Mouse (Mus musculus) midbrain, embryonic 12.5 days (tissue): ENCODE data around the gene Ascl1. TPM values are rescaled to one million over a fixed set of nuclear protein-coding genes. Genes with fewer than 3 reads are reported as not detected.

Experiments
- ATAC-seq: fragments of 200-750 bp; cut with Nextera tagmentation; 2 replicates; pipeline ENCODE4 v1.8.0; 2017; ENCODE audit warnings: low read depth, moderate TSS enrichment, moderate library complexity; ENCODE audit not compliant: low FRiP score
- H3K27ac ChIP-seq: fragments of 300-500 bp; sonication (generic); replicated peaks from 2 replicates; pipeline ENCODE4 v1.5.1; 2016; ENCODE audit warnings: mild to moderate bottlenecking
- H3K27me3 ChIP-seq: fragments of 300-500 bp; sonication (generic); 2 replicates; pipeline ENCODE4 v1.6.1; 2016; ENCODE audit warnings: mild to moderate bottlenecking
- H3K36me3 ChIP-seq: fragments of 300-500 bp; sonication (generic); 2 replicates; pipeline ENCODE4 v1.6.1; 2016
- H3K4me1 ChIP-seq: fragments of 300-500 bp; sonication (generic); 2 replicates; pipeline ENCODE4 v1.6.1; 2016
- H3K4me2 ChIP-seq: fragments of 300-500 bp; sonication (generic); replicated peaks from 2 replicates; pipeline ENCODE4 v1.6.1; 2016; ENCODE audit warnings: mild to moderate bottlenecking, moderate library complexity
- H3K4me3 ChIP-seq: fragments of 300-500 bp; sonication (generic); 2 replicates; pipeline ENCODE4 v1.5.1; 2016; ENCODE audit warnings: mild to moderate bottlenecking
- H3K9ac ChIP-seq: fragments of 300-500 bp; sonication (generic); replicated peaks from 2 replicates; pipeline ENCODE4 v1.6.1; 2016; ENCODE audit warnings: mild to moderate bottlenecking, moderate library complexity
- H3K9me3 ChIP-seq: fragments of 300-500 bp; sonication (generic); 2 replicates; pipeline ENCODE4 v1.6.1; 2016; ENCODE audit warnings: mild to moderate bottlenecking
- WGBS: fragments of 180-500 bp; shearing (Covaris S2); methylation state at CpG from one replicate; pipeline ENCODE4 v1.1.7; 2016; 5-methylcytosine and 5-hydroxymethylcytosine counted together
- polyA plus RNA-seq: library from polyadenylated mRNA; unstranded; fragments of >200 nt; fragmentation: Nextera tagmentation; extraction: Ambion mirVana; gene quantifications from 2 replicates; pipeline ENCODE4 v1.2.1, GENCODE M21; 2016

The Ascl1 gene
- 113 and 124 TPM in 2 replicates for polyA plus RNA-seq

GRCm38 (mm10) chr10:87493576-87493975, at the start of gene Ascl1:
Gene Ascl1 (minus strand): TSS chr10:87493660.
- H3K4me3 ChIP-seq: peak within 1 kb of the TSS; percentile 94
- H3K27ac ChIP-seq: peak within 1 kb of the TSS; percentile 98
- H3K4me2 ChIP-seq: peak within 1 kb of the TSS; percentile 62
- WGBS: under 1% methylated on average over 30 of the region's 34 CpGs
- H3K27me3 ChIP-seq: peaks cover 34% of the 10 kb centered on the region
- no peaks in the 10 kb centered on the region; the same call in 1 of the 2 replicates for H3K9me3 ChIP-seq
- peak within 1 kb of the TSS; percentile 98 for H3K9ac ChIP-seq
- peaks cover 41% of the 10 kb centered on the region for H3K4me1 ChIP-seq
- peak; percentile 63 for ATAC-seq
- no peaks in the 10 kb centered on the region for H3K36me3 ChIP-seq

- WGBS: 92% methylated on average over 1 of the region's 1 CpGs
- Histone ChIP-seq H3K9me3 (no peaks in the 10 kb centered on the region), H3K4me1 (no peaks in the 10 kb centered on the region), H3K4me3 (no peak overlapping the region), H3K9ac (no peak overlapping the region), H3K4me2 (no peak overlapping the region), H3K27me3 (no peaks in the 10 kb centered on the region), H3K27ac (no peak overlapping the region), H3K36me3 (no peaks in the 10 kb centered on the region)
- no peak for ATAC-seq
Observed at GRCm38 (mm10) chr10:87534172-87534571, 40.7 kb upstream of the Ascl1 start.

- Histone ChIP-seq H3K4me2 (no peak within 1 kb of the TSS), H3K9ac (no peak within 1 kb of the TSS), H3K36me3 (no peaks in the 10 kb centered on the region), H3K9me3 (no peaks in the 10 kb centered on the region), H3K4me1 (no peaks in the 10 kb centered on the region), H3K4me3 (no peak within 1 kb of the TSS), H3K27me3 (no peaks in the 10 kb centered on the region), H3K27ac (no peak within 1 kb of the TSS)
- no peak for ATAC-seq
- 89% methylated on average over 5 of the region's 5 CpGs for WGBS
Observed at GRCm38 (mm10) chr10:87521646-87522045, 28.2 kb upstream of the Ascl1 start, which contains the start of gene Pah. Gene Pah (plus strand): TSS chr10:87521795.

- Histone ChIP-seq H3K4me1 (no peaks in the 10 kb centered on the region), H3K27ac (no peak overlapping the region), H3K9me3 (no peaks in the 10 kb centered on the region), H3K9ac (no peak overlapping the region), H3K4me3 (no peak overlapping the region), H3K36me3 (no peaks in the 10 kb centered on the region), H3K27me3 (no peaks in the 10 kb centered on the region), H3K4me2 (no peak overlapping the region)
- WGBS: 86% methylated on average over 4 of the region's 4 CpGs
- ATAC-seq: no peak
Observed at GRCm38 (mm10) chr10:87520401-87521116, 27.1 kb upstream of the Ascl1 start.

- no peak overlapping the region for H3K4me2 ChIP-seq
- H3K9me3 ChIP-seq: no peaks in the 10 kb centered on the region
- H3K36me3 ChIP-seq: no peaks in the 10 kb centered on the region
- H3K4me3 ChIP-seq: no peak overlapping the region
- no peaks in the 10 kb centered on the region for H3K27me3 ChIP-seq
- H3K4me1 ChIP-seq: no peaks in the 10 kb centered on the region
- 85% methylated on average over 2 of the region's 2 CpGs for WGBS
- no peak for ATAC-seq
- H3K27ac ChIP-seq: no peak overlapping the region
- H3K9ac ChIP-seq: no peak overlapping the region
Observed at GRCm38 (mm10) chr10:87518585-87518984, 25.1 kb upstream of the Ascl1 start.

GRCm38 (mm10) chr10:87513052-87513451, 19.6 kb upstream of the Ascl1 start:
- Histone ChIP-seq H3K4me1 (no peaks in the 10 kb centered on the region), H3K4me2 (no peak overlapping the region), H3K27ac (no peak overlapping the region), H3K27me3 (no peaks in the 10 kb centered on the region), H3K9me3 (no peaks in the 10 kb centered on the region), H3K9ac (no peak overlapping the region), H3K36me3 (no peaks in the 10 kb centered on the region), H3K4me3 (no peak overlapping the region)
- ATAC-seq: no peak

- Histone ChIP-seq H3K36me3 (no peaks in the 10 kb centered on the region), H3K9me3 (no peaks in the 10 kb centered on the region), H3K27me3 (peaks cover 7% of the 10 kb centered on the region; the same call in 1 of the 2 replicates), H3K9ac (no peak overlapping the region), H3K4me2 (no peak overlapping the region), H3K27ac (no peak overlapping the region), H3K4me3 (no peak overlapping the region), H3K4me1 (no peaks in the 10 kb centered on the region)
- ATAC-seq: no peak
- 94% methylated on average over 4 of the region's 4 CpGs for WGBS
Observed at GRCm38 (mm10) chr10:87508581-87508980, 15.1 kb upstream of the Ascl1 start.

GRCm38 (mm10) chr10:87503946-87504345, 10.5 kb upstream of the Ascl1 start:
- Histone ChIP-seq H3K27ac (no peak overlapping the region), H3K9me3 (no peaks in the 10 kb centered on the region), H3K4me3 (no peak overlapping the region), H3K4me2 (0 out of 2 replicates have a peak overlapping the region, but pooled peaks have one; percentile 3), H3K36me3 (no peaks in the 10 kb centered on the region), H3K27me3 (peaks cover 26% of the 10 kb centered on the region), H3K4me1 (peaks cover 24% of the 10 kb centered on the region), H3K9ac (no peak overlapping the region)
- ATAC-seq: no peak
- WGBS: 2% methylated on average over 10 of the region's 10 CpGs

- peaks cover 24% of the 10 kb centered on the region for H3K4me1 ChIP-seq
- H3K27me3 ChIP-seq: peaks cover 36% of the 10 kb centered on the region
- H3K9ac ChIP-seq: no peak overlapping the region
- H3K4me3 ChIP-seq: no peak overlapping the region
- WGBS: 15% methylated on average over 5 of the region's 5 CpGs
- no peaks in the 10 kb centered on the region for H3K36me3 ChIP-seq
- H3K9me3 ChIP-seq: no peaks in the 10 kb centered on the region; the same call in 1 of the 2 replicates
- no peak for ATAC-seq
- H3K4me2 ChIP-seq: peak overlapping the region; percentile 51
- H3K27ac ChIP-seq: peak overlapping the region; percentile 83
Observed at GRCm38 (mm10) chr10:87502283-87502682, 8.8 kb upstream of the Ascl1 start.

GRCm38 (mm10) chr10:87501659-87502042, 8.2 kb upstream of the Ascl1 start:
- H3K27me3 ChIP-seq: peaks cover 42% of the 10 kb centered on the region
- H3K36me3 ChIP-seq: no peaks in the 10 kb centered on the region
- no peaks in the 10 kb centered on the region; the same call in 1 of the 2 replicates for H3K9me3 ChIP-seq
- peak overlapping the region; percentile 27 for H3K4me3 ChIP-seq
- peak overlapping the region; percentile 83 for H3K27ac ChIP-seq
- H3K4me1 ChIP-seq: peaks cover 24% of the 10 kb centered on the region
- ATAC-seq: peak; percentile 59
- H3K9ac ChIP-seq: 0 out of 2 replicates have a peak overlapping the region, but pooled peaks have one; percentile 31
- WGBS: 2% methylated on average over 7 of the region's 7 CpGs
- H3K4me2 ChIP-seq: peak overlapping the region; percentile 51

GRCm38 (mm10) chr10:87500926-87501658, 7.6 kb upstream of the Ascl1 start:
- H3K9me3 ChIP-seq: no peaks in the 10 kb centered on the region; the same call in 1 of the 2 replicates
- H3K9ac ChIP-seq: peak overlapping the region; percentile 31; the same call in 1 of the 2 replicates
- H3K27ac ChIP-seq: peak overlapping the region; percentile 83
- H3K4me3 ChIP-seq: peak overlapping the region; percentile 27
- peaks cover 45% of the 10 kb centered on the region for H3K27me3 ChIP-seq
- 4% methylated on average over 20 of the region's 20 CpGs for WGBS
- H3K4me2 ChIP-seq: peak overlapping the region; percentile 51
- ATAC-seq: peak; percentile 82
- H3K4me1 ChIP-seq: peaks cover 24% of the 10 kb centered on the region
- no peaks in the 10 kb centered on the region for H3K36me3 ChIP-seq

GRCm38 (mm10) chr10:87497056-87497455, 3.6 kb upstream of the Ascl1 start:
- WGBS: 91% methylated on average over 2 of the region's 2 CpGs
- H3K9me3 ChIP-seq: no peaks in the 10 kb centered on the region; the same call in 1 of the 2 replicates

More at GRCm38 (mm10) chr10:87497056-87497455, 3.6 kb upstream of the Ascl1 start:
- H3K4me2 ChIP-seq: no peak overlapping the region
- no peak overlapping the region for H3K4me3 ChIP-seq
- H3K36me3 ChIP-seq: no peaks in the 10 kb centered on the region
- peaks cover 43% of the 10 kb centered on the region for H3K27me3 ChIP-seq
- ATAC-seq: no peak
- H3K9ac ChIP-seq: no peak overlapping the region
- H3K27ac ChIP-seq: no peak overlapping the region
- H3K4me1 ChIP-seq: peaks cover 36% of the 10 kb centered on the region
